Mouse (Mus musculus) liver, adult 2 months (tissue): Measurements from ENCODE around the gene Myod1.

Experiments
- CTCF ChIP-seq: fragments of 200-500 bp; IDR thresholded peaks from 2 replicates; pipeline ENCODE4 v1.5.1; 2011; ENCODE audit warnings: low read depth, low read length, control low read depth
- POLR2A ChIP-seq: fragments of 200-500 bp; IDR thresholded peaks from 2 replicates; pipeline ENCODE4 v1.6.1; 2011; ENCODE audit warnings: low read length, control low read depth; ENCODE audit not compliant: insufficient read depth; ENCODE audit errors: extremely low read depth

GRCm38 (mm10) chr7:46425012-46425411, 48.7 kb downstream of the Myod1 start:
- TF ChIP-seq POLR2A (no peak), CTCF (no peak)
